Mouse (Mus musculus) layer of hippocampus, postnatal 14 days (tissue): ENCODE measurements around the gene Gm48551. TPM values are rescaled to one million over a fixed set of nuclear protein-coding genes. Genes with fewer than 3 reads are reported as not detected.

Experiments used
- DNase-seq, 2 experiments: peaks; one replicate each; pipeline ENCODE4 v3.0.0; 2021 to 2022; ENCODE audit warnings: low spot score in 2 of 2, mixed read lengths in 1 of 2
- total RNA-seq, 2 experiments: library from RNA; stranded (reverse); gene quantifications; 2 replicates each; pipeline ENCODE4 v1.2.3; 2021

Gm48551 gene
- total RNA-seq, 2 experiments from 2014 or later = 3.1 to 4.5 TPM

DNA sequence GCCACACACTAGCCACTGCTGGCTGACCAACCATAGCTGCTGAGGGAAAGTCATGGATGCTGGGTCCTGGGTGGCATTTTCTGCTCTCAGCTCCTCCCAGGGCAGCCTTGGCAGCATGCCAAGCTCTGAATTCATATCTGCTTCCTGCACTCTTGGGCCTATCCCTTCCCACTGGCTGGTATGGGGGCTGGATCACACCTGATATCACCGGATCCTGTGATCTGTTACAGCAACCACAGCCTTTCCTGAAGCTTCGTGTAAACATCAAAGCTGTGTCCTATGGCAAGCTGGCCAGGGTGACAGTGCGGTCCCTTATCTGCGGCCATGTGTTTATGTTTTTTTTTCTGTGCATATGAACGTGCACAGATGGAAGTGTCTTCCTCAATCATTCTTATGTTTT is 2.2 kb upstream of the Gm48551 start:
- DNase-seq = no peak

DNA sequence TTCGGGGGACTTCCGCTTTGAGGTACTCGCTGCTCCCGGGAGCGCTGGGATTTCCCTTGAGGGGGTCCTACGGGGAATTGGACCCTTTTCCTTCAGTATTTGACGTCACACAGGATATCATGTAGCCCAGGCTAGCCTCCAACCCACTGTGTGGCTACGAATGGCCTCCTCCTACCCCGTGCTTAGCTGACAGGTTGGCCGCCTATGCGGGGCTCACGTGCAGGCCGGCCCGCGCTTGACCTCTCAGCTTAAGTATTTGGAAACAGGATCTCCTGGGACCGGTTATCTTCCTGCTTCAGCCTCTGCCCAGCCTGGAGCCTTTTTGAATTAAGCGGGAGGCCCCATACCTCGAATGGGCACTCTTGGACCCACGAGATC is 328 bp downstream of the Gm48551 start:
- no peak for DNase-seq

GRCm38 (mm10) chr10:81385603-81386306 is 1.5 kb downstream of the Gm48551 start:
- no peak for DNase-seq

DNA sequence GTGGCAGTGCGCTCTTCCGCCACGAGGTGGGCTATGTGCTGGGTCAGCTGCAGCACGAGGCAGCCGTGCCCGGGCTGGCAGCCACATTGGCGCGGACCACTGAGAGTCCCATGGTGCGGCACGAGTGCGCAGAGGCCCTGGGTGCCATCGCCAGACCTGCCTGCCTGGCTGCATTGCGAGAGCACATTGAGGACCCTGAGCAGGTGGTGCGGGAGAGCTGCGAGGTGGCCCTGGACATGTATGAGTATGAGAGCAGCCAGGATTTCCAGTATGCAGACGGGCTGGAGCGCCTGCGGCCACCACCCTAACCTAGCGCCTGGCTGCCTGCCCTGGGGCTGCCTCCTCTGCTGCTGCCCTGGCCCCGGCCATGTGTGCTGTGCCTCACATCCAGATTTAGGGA is 3.5 kb downstream of the Gm48551 start:
- no peak for DNase-seq

DNA sequence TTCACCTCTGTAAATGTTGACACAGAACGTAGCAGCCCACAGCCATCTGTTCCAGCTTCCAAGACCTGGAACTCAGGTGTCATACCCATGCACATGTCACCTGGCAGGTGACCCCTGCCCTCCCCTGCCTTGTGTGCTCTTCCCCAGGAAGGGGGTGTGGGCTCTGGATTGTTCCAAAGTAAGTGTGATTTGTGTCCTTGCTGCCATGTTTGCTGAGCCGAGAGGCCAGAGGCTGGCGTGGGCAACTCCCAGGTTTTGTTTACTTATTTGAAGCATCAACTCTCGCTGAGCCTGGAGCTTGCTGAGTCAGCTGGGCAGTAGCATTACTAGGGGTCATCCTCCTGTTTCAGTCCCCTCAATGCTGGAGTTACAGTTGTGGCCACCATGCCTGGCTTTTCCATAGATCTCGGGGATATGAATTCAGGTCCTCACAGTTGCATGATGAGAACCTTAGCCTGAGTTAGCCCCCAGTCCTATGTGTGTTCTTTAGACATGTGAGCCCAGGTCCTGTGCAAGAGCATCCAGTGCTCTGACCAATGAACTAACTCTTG is 4.3 kb downstream of the Gm48551 start, which contains the start of gene Gm48552:
TSS of gene Gm48552 (plus strand) at position 501 of the 551 bp plus-strand sequence.
- DNase-seq = no peak

- DNase-seq = no peak
These were observed 5.1 kb downstream of the Gm48551 start for GRCm38 (mm10) chr10:81389373-81389772.

GRCm38 (mm10) chr10:81389801-81390677 is 5.8 kb downstream of the Gm48551 start:
- peak; percentile 80 to 84 for DNase-seq

DNA sequence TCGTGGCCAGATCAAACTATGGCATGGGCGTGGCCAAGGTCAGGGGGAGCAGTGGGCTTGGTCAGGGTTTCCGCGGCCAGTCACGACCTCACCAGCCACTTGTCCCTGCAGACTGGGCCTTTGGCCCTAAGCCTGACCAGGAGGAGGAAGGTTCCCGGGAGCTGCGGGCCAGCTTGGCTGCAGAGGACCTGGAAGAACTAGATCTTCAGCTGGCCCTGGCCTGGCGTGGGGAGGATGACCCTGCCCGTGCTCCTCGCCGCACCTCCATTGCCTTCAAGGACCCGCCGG is 6.4 kb downstream of the Gm48551 start:
- no peak for DNase-seq

DNA sequence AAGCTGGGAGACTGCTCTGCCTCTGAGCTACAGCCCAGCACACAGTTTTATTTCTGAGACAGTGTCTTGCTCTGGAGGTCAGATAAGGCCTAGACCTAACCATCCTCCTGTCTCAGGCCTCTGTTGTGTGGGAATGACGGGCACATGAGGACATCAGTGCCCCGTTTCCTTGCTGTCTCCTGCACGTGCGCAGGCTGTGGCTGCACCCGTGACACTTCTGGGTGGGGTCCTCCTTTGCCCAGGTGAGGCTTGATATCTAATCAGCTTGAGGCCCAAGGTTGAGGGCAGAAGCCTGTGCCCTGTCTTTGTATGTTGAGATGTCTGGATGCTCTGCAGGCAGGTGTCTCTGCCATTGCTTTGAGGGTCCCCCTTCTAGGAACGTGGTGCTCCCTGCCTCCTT is 8.0 kb downstream of the Gm48551 start:
- no peak for DNase-seq

GRCm38 (mm10) chr10:81392781-81393185 is 8.5 kb downstream of the Gm48551 start, which contains the start of gene Smim24:
Smim24 (plus strand) TSS chr10:81393051.
- DNase-seq = no peak

- DNase-seq = no peak
These were observed 9.3 kb downstream of the Gm48551 start for GRCm38 (mm10) chr10:81393456-81394063.

- peak; percentile 68 for DNase-seq
These were observed 10.9 kb downstream of the Gm48551 start for GRCm38 (mm10) chr10:81395127-81395526.

DNA sequence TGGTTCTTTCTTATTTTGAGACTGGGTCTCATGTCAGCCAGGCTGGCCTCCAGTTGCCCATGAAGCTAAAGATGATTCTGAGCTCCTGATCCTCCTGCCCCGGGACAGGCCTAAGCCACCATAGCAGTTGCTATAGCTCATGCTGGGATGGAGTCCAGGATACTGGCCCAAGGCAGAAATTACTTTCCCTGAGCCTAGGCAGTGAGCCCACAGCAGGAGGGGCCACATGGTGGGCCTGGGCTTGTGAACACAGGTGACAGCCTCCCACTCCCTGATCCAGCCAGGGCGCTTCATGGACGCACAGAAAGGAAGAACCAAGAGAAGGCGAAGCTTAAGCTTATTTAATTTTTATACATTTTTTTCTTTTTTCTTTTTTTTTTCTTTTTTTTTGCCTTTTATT is 11.6 kb downstream of the Gm48551 start:
- no peak for DNase-seq

- no peak for DNase-seq
These were observed 12.5 kb downstream of the Gm48551 start for GRCm38 (mm10) chr10:81396749-81397148.

DNA sequence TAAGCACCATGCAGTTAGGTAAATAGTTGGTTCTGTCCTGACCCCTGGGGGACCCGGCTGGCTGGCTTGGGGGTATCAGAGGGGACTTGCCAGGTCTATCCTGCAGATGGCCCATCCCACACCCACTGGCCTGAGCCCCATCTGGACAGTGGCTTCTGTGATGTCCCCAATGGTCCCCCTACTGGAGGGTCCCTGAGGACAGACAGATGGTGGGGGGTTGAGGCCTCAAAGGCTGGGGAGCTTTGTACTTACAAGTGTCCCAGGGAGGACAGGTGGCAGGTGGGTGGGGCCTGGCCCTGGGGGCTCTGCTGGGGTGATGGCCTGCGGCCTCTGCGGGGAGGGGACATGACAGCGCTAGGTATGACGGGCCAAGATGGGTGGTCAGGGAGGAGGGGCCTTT is 15.0 kb downstream of the Gm48551 start:
- DNase-seq = no peak

GRCm38 (mm10) chr10:81399798-81400308 is 15.6 kb downstream of the Gm48551 start:
- no peak for DNase-seq

DNA sequence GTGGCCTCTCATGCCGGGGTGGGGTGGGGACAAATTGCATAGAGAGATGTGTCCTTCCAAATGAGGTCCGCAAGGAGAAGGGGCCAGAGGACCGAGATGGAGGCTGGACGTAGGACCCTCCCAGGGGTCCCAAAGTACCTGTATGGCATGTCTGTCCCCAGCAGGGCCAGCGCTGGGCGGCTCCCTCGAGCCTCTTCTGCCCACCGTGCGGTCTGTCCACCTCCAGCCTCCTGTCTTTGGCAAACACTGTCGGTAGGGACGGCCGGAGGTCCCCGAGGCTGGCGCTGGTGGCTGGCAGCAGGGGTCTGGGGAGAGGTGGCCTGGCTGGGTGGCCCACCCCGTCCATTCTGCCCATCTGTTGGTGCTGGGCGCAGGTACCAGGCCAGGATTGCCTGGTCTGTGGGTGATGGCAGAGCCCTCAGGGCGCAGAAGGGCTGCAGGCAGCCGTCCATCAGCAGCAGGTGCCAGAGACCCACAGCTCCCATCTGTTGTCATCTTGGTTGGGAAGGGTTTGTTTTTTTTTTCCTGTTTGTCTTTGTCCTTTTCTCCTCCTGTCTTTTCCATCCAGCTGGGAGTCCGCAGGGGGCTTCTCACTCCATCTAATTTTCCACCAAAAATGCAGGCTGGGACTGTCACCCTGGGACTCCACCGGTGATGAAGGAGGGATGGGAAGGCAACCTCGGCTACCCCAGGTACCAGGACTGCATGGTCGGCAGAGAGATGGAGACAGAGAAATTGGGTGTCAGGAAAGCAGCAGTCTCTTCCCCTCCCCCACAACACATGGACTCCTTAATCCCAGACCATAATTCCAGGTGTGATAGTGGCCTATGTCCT is 16.3 kb downstream of the Gm48551 start:
- no peak for DNase-seq

- DNase-seq = no peak
These were observed 16.9 kb downstream of the Gm48551 start for GRCm38 (mm10) chr10:81401205-81401520.

GRCm38 (mm10) chr10:81401521-81402226 is 17.4 kb downstream of the Gm48551 start:
- DNase-seq = peak; percentile 61 to 66

DNA sequence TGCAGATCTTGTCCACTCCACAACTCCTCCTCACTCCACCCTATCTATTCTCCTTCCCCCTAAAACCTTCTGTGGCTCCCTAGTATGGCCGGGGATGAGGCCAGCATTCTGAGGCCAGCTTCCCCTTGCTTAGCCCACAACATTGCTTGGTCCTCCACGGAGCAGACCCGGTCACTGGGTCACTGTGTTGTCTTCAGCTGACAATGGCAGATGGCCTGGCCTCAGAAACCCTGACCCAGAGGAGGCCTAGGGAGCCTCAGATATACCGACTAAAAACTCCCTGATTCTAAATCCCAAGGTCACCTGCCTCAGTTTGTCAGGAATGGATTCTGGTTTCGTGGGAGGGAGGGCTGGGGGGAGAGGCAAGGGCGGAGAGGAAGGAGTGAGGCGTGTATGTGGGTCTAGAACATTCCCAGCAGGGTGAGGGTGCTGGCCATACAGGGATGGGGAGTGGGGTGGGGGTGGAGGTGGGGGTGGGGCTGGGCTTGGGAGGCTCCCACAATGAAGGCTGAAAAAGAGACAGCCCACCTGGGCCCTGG is 18.0 kb downstream of the Gm48551 start:
- no peak for DNase-seq
